ENCODE assay signal across 8 mouse cellular contexts in genomic region chr7:35035141-35035553, GRCm38 (mm10). TPM values are rescaled to one million over a fixed set of nuclear protein-coding genes. Genes with fewer than 3 reads are reported as not detected.
DNase-seq lines count a peak whose midpoint lies in the region; ATAC-seq lines count a peak whose summit lies in the region.

No protein-coding gene starts in this region.

- no peaks in the 10 kb centered on the region for H3K9me3 ChIP-seq in midbrain, embryonic 14.5 days (ENCODE audit: control insufficient read depth, low read length)
- no peaks in the 10 kb centered on the region for H3K9me3 ChIP-seq in midbrain, embryonic 16.5 days (replicated peaks; ENCODE audit: control insufficient read depth, low read length, poor library complexity, severe bottlenecking)
- H3K9me3 ChIP-seq in stomach, embryonic 16.5 days (replicated peaks; ENCODE audit: control insufficient read depth, low read length) = no peaks in the 10 kb centered on the region

- H3K27me3 ChIP-seq in midbrain, embryonic 14.5 days (ENCODE audit: control insufficient read depth, insufficient read depth, low read length) = no peaks in the 10 kb centered on the region
- no peaks in the 10 kb centered on the region for H3K27me3 ChIP-seq in midbrain, embryonic 16.5 days (ENCODE audit: control insufficient read depth, insufficient read depth, low read depth, low read length)
- no peaks in the 10 kb centered on the region for H3K27me3 ChIP-seq in stomach, embryonic 16.5 days (ENCODE audit: control insufficient read depth, insufficient read depth, low read length)

- H3K9ac ChIP-seq in midbrain, embryonic 14.5 days (replicated peaks; ENCODE audit: low read length) = no peak overlapping the region
- H3K9ac ChIP-seq in midbrain, embryonic 16.5 days (ENCODE audit: low read depth, low read length) = no peak overlapping the region
- 0 out of 2 replicates have a peak overlapping the region, but pooled peaks have one; percentile 28 for H3K9ac ChIP-seq in stomach, embryonic 16.5 days (ENCODE audit: low read length)

- WGBS in midbrain, embryonic 14.5 days = 47% methylated on average over 6 of the region's 6 CpGs
- 41% methylated on average over 6 of the region's 6 CpGs for WGBS in midbrain, embryonic 16.5 days
- 34% methylated on average over 6 of the region's 6 CpGs for WGBS in stomach, embryonic 16.5 days

- no peak overlapping the region for H3K4me3 ChIP-seq in midbrain, embryonic 14.5 days (replicated peaks; ENCODE audit: low read depth, low read length)
- H3K4me3 ChIP-seq in midbrain, embryonic 16.5 days (ENCODE audit: low read depth, low read length) = no peak overlapping the region
- no peak overlapping the region for H3K4me3 ChIP-seq in stomach, embryonic 16.5 days (replicated peaks; ENCODE audit: low read length)

- H3K4me2 ChIP-seq in midbrain, embryonic 14.5 days (ENCODE audit: low read length) = no peak overlapping the region
- H3K4me2 ChIP-seq in midbrain, embryonic 16.5 days (ENCODE audit: low read length) = no peak overlapping the region
- H3K4me2 ChIP-seq in stomach, embryonic 16.5 days (ENCODE audit: low read depth, low read length) = no peak overlapping the region

- 0 out of 2 replicates have a peak overlapping the region, but pooled peaks have one; percentile 32 for H3K27ac ChIP-seq in midbrain, embryonic 14.5 days (replicated peaks; ENCODE audit: low read depth, low read length)
- no peak overlapping the region for H3K27ac ChIP-seq in midbrain, embryonic 16.5 days (ENCODE audit: low read length)
- no peak overlapping the region for H3K27ac ChIP-seq in stomach, embryonic 16.5 days (ENCODE audit: low read length)

- ATAC-seq in midbrain, embryonic 14.5 days (ENCODE audit: low FRiP score, low TSS enrichment) = no peak
- ATAC-seq in midbrain, embryonic 16.5 days = no peak
- no peak for ATAC-seq in stomach, embryonic 16.5 days (ENCODE audit: insufficient read depth, low FRiP score)

- peak; percentile 13 for DNase-seq in embryo, embryonic 10 days (ENCODE audit: low spot score)
- no peak for DNase-seq in embryo, embryonic 11 days
- DNase-seq in midbrain, embryonic 14.5 days = no peak
- DNase-seq in kidney, postnatal 36 days = peak; percentile 55 to 57
- DNase-seq in thymus, postnatal 4 days = no peak
- DNase-seq in T-cell, adult 2 months (ENCODE audit: low spot score) = no peak

- H3K4me1 ChIP-seq in midbrain, embryonic 14.5 days (ENCODE audit: control insufficient read depth, insufficient read depth, low read length) = peaks cover 10% of the 10 kb centered on the region; the same call in 1 of the 2 replicates
- H3K4me1 ChIP-seq in midbrain, embryonic 16.5 days (ENCODE audit: control insufficient read depth, insufficient read depth, low read length) = no peaks in the 10 kb centered on the region; the same call in 1 of the 2 replicates
- peaks cover 21% of the 10 kb centered on the region for H3K4me1 ChIP-seq in stomach, embryonic 16.5 days (ENCODE audit: control insufficient read depth, insufficient read depth, low read length)

- H3K36me3 ChIP-seq in midbrain, embryonic 14.5 days (ENCODE audit: control insufficient read depth, insufficient read depth, low read length) = peaks cover 24% of the 10 kb centered on the region
- peaks cover 5% of the 10 kb centered on the region; the same call in 1 of the 2 replicates for H3K36me3 ChIP-seq in midbrain, embryonic 16.5 days (ENCODE audit: control insufficient read depth, insufficient read depth, low read length)
- no peaks in the 10 kb centered on the region for H3K36me3 ChIP-seq in stomach, embryonic 16.5 days (ENCODE audit: control insufficient read depth, insufficient read depth, low read length)

RNA-seq across cellular contexts. Expression of gene Cebpg, which starts 21.2 kb away (rescaled TPM):
- 29.6 and 32.0 TPM in 2 replicates for polyA plus RNA-seq in midbrain, embryonic 14.5 days (2014; fragmentation: Nextera tagmentation; extraction: Ambion mirVana)
- polyA plus RNA-seq in midbrain, embryonic 16.5 days (2015; fragmentation: Nextera tagmentation; extraction: Ambion mirVana) = 24.2 and 27.3 TPM in 2 replicates
- polyA plus RNA-seq in stomach, embryonic 16.5 days (2015; fragmentation: Nextera tagmentation; extraction: Ambion mirVana) = 26.1 and 27.4 TPM in 2 replicates

Comparison
In these comparisons a context has a peak if more than half of its experiments do, and no peak if none do; other contexts are left out.
1. DNase-seq: peak in embryo, embryonic 10 days (single experiment) and kidney, postnatal 36 days (2 of 2); none in embryo, embryonic 11 days (single experiment), midbrain, embryonic 14.5 days (single experiment), thymus, postnatal 4 days (single experiment) and T-cell, adult 2 months (single experiment).